Mouse (Mus musculus) 3134 (cell line): Measurements from ENCODE around the gene Spsb2.
A peak's percentile ranks its signal among the peaks of the same experiment; 100 is the strongest.

Source experiments
- DNase-seq: peaks from one replicate; pipeline ENCODE4 v3.0.0-alpha.2; 2011; ENCODE audit warnings: low spot score; ENCODE audit not compliant: insufficient read length; ENCODE audit errors: extremely low read depth

The Spsb2 gene

DNA sequence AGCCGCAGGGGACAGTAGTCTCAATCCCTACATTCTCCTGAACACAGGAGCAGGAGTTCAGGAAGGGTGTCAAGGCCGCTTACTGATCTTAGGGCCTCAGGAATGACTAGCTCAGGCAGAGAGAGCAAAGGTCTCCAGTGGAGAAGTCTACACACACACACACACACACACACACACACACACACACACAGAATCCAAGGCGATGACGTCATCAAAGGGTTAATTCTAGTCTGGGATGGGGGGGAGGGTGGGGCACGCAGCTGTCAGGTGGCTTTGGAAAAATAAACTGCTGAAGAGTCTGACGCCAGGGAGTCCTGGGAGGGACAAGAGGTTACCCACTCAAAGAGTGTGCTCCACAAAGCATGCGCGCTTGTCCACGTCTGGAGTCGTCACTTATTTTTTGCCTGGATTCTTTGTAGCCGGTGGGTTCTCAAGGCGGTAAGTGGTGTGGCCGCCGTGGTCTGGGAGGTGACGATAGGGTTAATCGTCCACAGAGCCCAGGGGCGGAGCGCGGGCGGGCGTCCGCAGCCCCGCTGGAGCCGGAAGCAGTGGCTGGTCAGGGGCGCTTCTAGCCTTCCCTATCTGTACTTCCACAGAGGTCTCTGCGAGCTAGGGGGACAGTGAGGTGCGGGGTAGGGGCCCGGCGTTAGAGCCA lies at the start of gene Spsb2:
Spsb2 (plus strand) TSS at position 304 of the 655 bp plus-strand sequence.
- peak; percentile 87 for DNase-seq

DNA sequence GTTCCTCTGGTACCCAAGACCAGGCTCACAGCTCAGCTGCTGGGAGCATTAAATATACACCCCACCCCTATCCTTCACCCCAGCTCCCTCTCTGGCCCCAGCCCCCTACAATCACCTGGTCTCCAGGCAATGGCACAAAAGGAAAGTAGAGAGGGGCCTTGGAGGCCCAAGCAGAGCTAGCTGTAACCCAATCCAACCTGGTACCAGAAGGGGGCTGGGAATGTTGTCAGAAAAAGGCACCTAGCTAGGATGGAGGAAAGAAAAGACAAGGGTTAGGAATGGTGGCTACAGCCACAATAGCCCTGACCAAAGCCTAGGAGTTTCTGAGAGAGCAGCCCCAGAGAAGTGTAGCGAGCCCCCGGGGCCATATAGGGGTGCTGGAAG lies 49.6 kb upstream of the Spsb2 start:
- DNase-seq, result no peak

DNA sequence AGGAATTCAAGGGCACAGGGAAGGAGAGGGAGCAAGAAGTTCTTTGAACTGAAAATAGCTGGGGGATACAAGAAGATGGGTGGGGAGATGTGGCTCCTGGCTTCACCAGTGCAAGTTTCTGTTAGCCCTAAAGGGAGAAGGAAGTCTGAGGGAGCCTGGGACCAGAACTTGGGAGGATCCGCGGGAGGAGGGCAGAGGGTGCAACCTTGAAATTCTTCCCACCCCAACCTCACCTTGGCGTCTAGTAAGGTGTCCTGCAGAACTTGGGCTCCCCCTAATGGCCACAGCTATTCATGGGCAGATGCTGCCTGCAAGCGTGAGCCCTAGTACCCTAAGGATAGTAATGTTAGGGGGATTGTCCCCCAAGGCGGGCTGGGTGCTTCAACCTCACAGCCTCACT lies 49.2 kb upstream of the Spsb2 start:
- peak; percentile 71 for DNase-seq

DNA sequence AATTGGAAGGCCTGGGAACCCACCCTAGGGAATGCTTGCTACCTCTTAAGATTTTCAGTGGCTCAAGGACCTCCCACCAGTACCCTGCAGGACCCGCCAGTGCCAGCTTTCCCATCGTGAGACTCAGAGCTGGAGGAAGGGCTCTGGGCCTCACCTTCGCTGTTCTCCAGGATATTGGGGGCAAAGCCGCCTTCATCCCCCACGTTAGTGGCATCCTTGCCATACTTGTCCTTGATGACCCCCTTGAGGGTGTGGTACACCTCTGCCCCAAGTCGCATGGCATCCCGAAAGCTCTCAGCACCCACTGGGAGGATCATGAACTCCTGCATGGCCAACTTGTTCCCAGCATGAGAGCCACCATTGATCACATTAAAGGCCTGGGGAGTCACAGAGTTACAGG lies 42.5 kb upstream of the Spsb2 start:
- DNase-seq, result no peak

DNA sequence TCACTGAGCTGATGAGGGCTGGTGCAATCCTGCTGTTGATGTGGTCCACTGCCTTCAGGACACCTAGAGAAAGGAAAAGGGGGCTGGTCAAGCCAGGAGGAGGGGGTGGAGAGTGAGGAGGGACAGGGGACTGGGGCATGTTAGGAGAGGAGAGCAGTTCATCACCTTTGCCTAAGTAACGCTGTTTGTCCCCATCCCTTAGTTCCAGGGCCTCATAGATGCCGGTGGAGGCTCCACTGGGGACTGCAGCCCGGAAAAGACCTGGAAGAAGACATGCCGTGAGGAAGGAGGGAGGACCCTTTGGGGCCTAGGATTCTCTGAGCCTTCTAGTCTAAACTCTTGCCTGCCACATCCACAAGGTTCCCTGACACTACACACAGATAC lies 40.9 kb upstream of the Spsb2 start:
- DNase-seq, result no peak

DNA sequence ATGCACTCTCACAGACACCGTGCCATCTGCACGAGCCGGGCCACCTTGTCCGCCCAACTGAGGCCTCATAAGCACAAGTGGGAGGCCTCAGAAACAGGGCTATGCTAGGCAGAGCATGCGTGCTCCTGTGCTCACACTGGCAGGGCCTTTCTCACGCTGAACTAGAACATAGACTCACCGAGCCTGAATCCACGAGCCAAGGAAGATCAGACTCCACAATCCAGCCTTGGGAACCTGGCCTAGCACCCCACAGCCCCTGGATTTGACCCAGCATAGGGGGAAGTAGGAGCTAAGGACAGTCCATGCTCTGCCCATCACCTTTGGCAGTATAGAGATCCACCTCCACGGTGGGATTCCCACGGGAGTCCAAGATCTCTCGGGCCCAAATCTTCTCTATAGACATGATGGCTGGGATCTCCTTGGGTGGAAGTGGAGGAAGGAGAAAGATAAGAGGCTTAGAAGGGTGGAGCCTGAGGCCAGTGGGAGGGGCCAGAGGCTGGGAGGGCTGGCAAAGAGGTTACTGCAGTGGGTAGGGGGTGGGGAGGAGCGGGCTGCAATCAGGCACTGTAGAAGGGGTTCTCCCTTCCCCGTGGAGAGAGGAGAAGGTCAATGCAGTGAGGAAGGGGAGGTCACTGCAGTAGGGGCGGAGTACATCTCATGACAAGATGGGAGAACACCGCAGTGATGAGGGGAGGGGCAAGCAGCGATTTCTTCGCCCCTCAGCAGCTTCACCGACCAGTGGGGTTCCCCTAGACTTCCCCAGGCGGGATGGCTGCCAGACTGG lies 40.3 kb upstream of the Spsb2 start:
- DNase-seq, result no peak

DNA sequence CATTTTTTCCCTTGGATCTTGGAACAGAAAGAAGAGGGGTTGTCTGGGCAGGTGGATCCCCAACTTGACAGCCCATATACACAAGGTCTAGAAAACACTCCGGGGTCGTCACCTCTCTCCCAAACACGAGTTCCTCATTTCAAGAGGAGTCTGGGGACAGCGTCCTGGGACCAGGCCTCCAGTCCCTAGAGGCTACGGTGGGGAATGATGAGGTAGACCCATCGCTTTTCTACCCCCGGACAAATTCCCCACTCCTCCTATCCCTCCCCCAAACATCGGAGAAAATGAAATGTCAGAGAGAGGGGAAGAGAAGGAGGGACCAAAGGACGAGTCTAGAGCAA lies 39.8 kb upstream of the Spsb2 start:
- DNase-seq, result no peak

DNA sequence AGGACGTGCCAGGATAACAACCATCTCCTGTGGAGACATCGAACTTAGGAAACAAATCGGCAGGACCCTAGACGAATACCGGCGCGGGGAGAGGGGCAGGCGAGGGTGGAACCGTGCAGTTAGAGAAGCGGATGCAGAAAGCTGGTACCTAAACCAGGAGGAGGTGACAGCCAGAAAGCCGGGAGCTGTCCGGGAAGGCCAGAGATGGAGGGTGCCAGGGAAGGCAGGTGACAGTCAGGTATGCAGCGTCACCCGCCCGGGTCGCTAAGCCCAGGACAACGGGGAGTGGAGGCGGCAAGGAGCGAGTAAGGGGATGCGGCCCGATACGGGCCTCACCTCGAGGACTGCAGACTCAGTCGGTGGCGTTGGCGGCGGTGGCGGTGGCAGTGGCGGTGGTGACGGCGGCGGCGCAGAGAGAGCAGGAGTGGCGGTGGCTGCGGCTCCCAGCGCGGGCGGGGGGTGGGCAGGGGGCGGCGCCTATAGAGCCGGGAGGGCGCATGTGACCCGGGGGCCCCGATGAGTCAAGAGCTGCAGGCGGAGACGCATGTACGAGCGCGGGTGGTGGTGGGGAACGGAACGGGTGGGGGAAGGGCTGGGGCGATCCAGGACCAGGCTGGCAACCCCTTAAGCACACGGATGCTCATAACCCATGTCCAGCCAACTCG lies 39.2 kb upstream of the Spsb2 start, which contains the start of gene Eno2:
Eno2 (minus strand) TSS at position 573 of the 665 bp plus-strand sequence.
- peak; percentile 58 for DNase-seq

DNA sequence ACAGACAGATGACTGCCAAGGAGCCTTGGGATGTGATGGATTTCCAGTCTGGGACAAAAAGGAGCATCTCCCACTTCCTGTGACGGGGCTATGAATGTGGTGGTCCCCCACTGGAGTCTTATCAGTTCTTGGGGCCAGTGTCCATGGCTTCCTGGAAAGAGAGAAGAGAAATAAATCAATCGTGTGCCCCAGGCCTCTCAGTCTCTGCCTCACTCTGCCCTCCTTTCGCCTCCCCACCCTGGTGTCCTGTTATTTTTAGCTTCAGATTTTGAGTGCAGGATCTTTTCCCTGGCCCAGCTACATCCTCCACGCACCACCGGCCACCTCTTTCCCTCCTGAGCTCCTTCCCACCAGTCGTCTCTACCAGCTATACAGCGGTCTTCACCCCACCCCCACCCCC lies 38.4 kb upstream of the Spsb2 start:
- no peak for DNase-seq

DNA sequence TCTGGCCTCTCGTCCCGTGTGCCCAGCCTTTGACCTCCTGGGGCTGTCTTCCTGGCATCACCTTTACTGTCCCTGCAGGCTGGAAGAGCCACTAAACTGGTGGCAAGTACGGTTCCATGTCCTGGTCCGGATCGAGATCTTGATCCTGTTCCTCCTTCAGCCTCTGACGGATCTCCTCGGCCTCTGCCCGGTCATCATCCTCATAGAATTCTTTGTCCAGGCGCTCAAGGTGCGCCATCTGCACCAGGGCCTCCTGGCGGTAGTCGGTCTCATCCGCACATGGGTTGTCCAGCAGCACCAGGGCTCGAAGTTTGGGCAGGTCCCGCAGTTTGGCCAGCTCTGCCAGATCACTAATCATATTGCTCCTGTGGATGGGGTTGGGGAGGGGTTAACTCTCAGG lies 38.0 kb upstream of the Spsb2 start:
- DNase-seq, result no peak

DNA sequence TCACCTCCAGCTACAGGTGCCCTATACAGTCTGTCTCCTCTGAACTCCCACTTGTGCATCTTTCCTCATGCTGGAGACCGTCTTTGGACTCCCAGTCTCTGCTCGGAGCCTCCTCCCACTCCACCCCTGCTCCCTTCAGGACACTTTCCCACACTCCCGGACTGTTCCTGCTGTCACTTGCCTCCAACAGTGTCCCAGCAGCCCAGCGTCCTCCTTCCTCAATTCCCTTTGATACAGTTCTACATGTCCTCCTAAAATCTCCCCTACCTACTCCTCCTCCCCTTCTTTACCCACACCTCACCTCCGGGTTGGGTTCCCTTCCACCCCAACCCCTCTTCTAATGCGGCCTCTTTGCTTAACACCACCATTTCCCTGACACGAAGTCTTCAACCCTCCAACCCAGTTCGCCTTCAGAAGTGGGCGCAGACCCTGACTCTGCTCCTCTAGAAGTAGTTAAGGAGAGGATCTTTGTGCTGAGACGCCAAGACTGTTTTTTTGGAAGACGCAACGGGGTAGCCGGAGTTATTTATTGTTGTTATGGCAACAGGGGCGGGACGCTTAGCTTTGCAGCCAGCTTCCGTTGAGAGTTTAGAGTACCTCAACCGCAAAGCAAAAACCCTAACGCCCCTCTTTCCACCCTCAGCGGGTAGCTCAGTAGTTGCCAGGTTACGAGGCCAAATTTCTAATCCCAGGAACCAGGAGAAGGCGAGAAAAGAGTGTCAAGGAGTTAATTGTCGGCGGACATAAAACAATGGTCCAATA lies 29.1 kb upstream of the Spsb2 start, which contains the start of gene Lrrc23:
Lrrc23 (minus strand) TSS at position 506 of the 762 bp plus-strand sequence.
- DNase-seq, result no peak

DNA sequence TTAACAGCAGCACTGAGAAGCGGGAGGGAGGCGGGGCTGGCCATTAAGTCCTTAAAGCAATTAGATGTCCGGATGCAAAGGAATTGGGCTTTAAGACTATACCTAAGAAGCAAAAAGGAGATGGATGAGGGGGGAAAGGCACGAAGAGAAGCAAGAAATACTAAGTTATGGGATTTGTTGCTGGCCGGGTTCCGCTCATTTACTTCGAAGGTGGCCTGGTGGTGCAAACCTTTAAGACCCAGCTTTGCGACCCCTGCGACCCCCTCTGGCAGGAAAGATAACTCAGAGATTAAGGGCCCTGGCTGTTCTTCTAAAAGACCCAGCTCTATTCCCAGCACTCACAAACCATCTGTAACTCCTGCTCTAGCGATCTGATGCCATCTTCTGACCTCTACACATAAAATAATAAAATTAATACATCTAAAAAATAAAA lies 28.5 kb upstream of the Spsb2 start:
- DNase-seq, result no peak

DNA sequence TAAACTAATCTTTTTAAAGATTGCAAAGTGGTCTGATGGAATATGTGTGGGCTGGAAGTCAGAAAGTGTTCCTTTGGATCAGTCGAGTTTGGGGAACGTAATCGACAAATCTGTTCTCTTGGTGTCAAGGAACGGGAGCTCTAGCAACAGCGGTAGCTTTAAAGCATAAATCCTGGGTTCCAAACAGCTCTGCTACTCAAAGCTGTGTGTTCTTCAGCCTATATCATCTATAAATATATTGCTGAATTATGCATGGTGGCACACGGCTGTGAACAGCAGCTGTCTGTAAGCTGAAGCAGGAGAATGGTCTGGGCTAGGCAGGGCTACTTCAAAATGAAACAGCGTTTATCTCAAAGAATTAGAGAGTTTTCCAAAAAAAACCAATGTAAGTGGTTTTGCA lies 27.5 kb upstream of the Spsb2 start:
- DNase-seq, result no peak

DNA sequence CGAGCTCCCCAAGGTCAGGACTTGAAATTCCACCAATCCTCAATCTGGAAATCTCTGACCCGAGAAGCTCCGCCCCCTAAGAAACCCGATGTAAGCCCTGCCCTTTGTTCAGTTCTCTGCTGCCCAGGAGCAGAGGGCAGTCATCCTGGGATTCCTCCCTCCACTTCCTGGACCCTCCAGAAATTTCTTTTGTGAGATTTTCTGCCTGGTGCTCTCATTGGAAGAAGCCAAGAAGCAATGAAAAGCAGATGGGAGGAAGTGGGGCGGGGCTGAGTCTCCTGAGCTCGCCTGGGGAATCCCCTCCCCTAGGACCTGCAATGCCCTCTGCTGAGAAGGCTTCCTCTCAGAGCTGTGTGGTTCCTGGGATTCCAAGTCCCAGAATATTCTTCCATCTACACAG lies 26.0 kb upstream of the Spsb2 start:
- peak; percentile 64 for DNase-seq

DNA sequence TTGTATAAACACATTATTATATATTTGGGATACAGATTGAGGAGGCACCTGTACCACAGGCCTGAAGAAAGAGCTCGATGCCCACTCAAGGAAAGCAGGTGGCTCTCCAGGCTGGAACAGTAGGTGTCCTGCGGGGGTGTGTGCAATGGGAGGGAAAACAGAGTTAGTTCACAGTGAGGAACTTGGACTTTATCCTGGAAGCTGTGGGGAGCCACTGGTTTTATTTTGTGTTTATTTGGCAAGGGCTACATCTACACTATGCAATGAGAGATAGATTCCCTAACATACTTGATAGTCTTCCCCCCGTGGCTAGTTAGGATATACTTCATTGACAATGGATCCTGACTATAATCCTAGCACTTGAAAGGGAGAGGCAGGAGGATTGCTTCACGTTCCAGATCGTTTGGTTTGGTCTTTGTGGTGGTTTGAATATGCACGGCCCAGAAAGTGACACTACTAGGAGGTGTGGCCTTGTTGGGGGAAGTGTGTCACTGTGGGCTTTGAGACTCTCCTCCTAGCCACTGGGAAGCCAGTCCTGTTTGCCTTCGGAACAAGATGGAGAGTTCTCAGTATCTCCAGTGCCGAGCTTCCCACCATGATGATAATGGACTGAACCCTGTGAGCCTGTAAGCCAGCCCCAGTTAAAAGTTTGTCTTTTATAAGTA lies 21.6 kb upstream of the Spsb2 start:
- DNase-seq, result no peak

DNA sequence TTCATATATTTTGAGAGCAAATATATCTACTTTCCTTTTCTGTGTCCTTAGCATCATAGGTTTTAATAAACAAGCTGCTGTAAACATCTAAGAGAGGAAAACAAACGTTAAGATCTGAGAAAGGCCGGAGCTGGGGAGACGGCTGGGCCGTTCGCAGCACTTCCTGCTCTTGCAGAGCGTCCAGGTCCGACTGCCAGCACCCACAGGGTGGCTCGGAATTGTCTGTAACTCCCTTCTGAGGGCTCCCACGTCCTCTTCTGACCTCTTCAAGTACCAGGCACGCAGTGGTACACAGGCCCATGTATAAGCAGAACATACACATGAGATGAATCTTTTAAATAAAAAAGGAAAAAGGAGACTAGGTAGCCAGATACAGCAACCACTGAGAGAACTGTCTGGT lies 20.7 kb upstream of the Spsb2 start:
- DNase-seq, result no peak

DNA sequence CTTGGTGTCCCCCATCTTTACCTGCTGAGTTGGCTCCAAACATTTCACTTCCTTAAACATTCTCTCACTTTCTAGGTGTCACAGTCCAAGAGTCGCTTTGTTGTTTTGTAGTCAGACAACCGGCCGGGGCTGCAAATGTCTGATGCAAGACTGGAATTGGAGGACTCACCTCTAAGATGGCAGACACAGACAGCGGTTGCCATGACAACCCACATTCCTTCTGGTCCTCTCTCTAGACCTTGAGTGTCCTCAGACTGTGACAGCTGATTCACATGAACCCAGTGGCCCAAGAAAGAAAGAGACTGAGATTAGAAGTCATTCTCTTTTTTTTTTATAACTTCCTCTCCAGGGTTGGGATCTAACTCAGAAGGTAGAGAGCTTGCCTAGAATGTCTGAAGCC lies 18.9 kb upstream of the Spsb2 start:
- no peak for DNase-seq

DNA sequence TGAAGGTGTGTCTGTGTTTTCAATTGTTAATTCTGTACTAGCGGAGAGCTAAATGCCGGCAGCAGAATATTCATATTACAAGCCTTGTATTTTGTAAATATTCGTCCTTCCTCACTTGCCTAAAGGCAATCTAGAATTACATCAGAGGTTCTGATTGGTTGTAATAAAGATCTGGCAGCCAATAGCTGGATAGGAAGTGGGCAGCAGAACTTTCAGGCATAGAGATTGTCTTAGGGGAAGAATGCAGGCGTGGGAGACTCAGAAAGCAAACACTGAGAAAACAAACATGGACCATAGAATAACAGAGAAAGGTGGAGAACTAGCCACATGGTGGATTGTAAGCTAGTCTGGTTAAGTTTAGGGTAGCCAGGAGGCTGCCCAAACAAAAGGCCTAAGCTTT lies 18.3 kb upstream of the Spsb2 start:
- DNase-seq, result no peak

DNA sequence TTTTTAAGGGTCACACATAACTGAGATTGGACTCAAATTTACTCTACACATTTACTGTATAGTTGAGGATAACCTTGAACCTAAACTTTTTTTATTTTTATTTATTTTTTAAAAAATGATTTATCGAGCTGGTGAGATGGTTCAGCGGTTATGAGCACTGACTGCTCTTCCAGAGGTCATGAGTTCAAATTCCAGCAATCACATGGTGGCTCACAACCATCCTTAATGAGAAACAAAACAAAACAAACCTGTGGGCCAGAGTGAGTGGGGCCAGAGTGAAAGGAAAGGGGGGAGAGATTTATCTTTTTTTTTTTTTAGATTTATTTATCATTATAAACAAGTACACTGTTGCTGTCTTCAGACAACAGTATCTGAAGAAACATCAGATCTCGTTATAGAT lies 16.6 kb upstream of the Spsb2 start:
- no peak for DNase-seq

DNA sequence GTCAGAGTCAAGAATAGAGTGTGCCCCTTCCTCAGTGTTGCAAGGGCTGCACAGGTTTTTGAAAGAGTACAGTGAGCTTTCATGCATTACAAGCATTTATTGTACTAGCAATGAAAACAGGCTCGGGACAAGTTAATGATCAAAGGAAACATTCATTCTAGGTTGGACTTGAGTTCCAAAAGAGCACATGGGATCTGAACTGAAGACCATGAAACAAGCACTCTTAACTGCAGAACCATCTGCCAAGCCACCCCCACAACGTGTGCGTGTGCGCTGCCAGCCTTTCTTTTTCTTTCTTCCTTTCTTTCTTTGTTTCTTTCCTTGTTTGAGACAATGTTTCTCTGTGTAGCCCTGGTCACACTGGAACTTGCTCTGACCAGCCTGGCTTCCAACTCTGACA lies 12.7 kb upstream of the Spsb2 start:
- DNase-seq, result no peak

DNA sequence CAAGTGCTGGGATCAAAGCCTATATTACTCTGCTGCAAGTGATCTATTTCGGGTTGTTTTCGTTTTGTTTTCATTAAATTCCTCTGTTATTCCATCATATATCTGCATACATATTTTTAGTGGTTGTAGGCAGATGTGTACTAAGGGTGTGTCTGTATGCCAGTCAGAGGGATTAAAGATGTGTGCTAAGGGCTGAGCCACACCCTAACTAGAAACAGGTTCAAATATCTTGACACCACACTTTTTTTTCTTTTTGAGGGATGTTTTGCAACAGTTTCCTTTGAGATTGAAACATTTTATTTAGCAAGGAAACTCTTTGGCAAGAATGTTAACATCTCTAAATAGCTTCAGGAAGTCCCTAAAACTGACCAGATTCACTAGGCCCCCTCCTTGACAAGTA lies 12.3 kb upstream of the Spsb2 start:
- no peak for DNase-seq
